Mouse (Mus musculus): ENCODE measurements around the gene Fam45a. TPM values are rescaled to one million over a fixed set of nuclear protein-coding genes. Genes with fewer than 3 reads are reported as not detected.
A peak's percentile ranks its signal among the peaks of the same experiment; 100 is the strongest.
"Not testable (repeated sequence)": the region's sequence is repeated elsewhere in the genome, so short reads cannot be mapped to it uniquely, and the experiment has no call there.

Gene Fam45a
- polyA plus RNA-seq, 1 experiment: 31.2 TPM

DNA sequence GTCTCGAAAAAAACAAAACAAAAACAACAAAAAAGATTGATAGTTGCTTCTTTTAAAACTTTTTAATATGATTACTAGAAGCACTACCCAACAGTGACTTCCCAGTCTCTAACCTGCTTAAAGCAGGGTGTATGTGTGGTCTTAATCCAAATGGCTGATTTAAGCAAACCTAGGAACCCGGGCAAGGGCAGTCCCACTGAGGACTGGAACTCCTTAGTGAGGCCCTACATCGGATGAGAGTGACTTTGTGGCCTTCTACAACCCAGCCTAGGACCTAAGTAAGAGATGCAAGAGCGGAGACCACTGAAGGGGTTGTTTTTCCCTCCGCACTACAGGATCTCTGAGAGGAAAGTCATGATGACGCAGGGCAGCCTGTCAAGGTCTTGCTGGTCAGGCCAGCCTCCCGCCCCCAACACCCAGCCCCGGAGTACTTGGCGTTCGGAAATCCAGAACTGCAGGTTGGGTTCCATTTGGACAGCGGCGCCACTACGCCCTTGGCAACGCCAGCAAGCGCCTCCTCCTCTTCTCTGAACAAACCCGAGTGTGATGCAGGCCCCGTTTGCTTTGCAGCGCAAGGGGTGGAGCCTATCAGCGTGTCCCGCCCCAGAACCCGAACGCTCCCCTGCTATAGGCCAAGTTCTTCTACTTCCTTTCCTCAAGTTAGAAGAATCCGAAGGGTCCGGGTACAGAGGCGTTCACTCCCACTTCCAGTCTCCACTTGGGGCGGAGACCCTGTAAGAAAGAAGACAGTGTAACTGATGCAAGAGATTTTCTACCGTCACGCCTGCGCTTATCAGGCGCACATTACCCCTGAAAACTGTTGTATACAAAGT, 49.7 kb downstream of the Fam45a start, which contains the start of gene Sfxn4:
Gene Sfxn4 (minus strand): TSS at position 612 of the 833 bp plus-strand sequence.
- TF ChIP-seq CTCF (IDR thresholded peaks at IDR 0.05; ENCODE audit: borderline replicate concordance, extremely low read depth, insufficient read depth, insufficient read length) (no peak), POLR2A (IDR thresholded peaks at IDR 0.05; ENCODE audit: borderline replicate concordance, extremely low read depth, insufficient read depth, insufficient read length, poor library complexity, severe bottlenecking) (no peak; the same call in 1 of the 2 replicates)
- peak; percentile 98 for DNase-seq (ENCODE audit: low read depth)

DNA sequence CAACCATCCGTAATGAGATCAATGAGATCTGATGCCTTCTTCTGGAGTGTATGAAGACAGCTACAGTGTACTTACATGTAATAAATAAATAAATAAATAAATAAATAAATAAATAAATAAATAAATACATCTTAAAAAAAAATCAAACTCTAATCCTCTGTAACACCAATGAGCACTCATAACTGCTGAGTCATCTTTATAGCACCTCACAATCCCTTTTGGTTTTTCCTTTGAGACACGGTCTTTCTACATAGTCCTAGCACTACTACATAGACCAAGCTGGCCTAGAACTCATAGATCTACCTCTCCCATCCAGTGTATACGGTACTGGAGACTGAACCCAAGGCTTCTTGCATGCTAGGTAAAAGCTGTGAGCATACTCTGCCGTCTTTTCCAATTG, 54.8 kb downstream of the Fam45a start:
- not testable (repeated sequence) for DNase-seq (ENCODE audit: low read depth)

DNA sequence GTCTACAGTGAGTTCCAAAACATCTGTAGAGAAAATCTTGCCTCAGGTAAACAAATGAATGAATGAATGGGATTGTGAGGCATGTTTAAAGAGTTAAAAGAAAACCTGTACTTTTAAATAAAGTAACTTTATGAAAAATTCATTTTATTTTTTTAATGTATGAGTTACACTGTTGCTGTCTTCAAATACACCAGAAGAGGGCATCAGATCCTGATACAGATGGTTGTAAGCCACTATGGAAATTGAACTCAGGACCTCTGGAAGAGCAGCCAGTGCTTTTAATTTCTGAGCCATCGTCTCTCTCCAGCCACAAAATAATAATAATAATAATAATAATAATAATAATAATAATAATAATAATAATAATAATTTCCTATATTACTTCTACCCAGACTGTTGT, 59.1 kb downstream of the Fam45a start:
- no peak for TF ChIP-seq CTCF (IDR thresholded peaks at IDR 0.05; ENCODE audit: borderline replicate concordance, extremely low read depth, insufficient read depth, insufficient read length)
- no peak for DNase-seq (ENCODE audit: low read depth)

DNA sequence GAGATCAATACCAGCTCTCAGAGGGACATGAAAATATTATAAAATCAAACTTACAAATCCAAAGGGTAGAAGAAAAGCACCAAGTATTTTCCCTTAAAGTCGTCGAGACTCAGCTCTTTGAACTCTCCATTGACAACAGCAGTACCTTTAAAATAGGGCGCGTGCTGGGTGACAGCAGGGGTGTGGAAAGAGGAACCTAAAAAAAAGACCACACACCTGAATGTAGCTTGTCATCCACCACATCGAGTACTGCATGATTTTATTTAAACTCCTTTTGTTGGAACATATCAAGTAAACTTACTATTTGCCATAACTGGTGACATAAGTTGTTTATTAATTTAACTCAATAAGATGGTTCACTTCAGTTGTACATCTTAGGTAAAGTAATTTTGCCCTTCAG, 60.0 kb downstream of the Fam45a start:
- TF ChIP-seq POLR2A (IDR thresholded peaks at IDR 0.05; ENCODE audit: borderline replicate concordance, extremely low read depth, insufficient read depth, insufficient read length, poor library complexity, severe bottlenecking): no peak
- DNase-seq (ENCODE audit: low read depth): no peak

DNA sequence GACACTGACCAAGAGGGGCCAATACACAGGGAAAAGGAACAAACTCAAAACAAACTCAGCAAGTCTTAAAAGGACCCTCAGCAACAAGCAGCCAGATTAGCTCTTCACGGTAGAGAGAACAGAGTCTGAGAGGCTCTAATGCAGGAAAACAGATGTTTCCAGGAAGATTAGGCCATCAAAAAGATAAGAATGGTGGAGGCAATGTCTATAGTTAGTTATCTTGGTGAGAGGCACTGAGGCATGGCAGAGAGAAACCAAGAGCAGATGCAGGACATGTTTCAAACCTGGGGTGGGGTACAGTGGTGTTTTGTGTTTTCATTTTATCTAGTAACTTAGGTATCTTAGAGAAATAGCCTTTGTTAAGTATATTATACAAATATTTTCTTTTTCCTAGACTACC, 60.9 kb downstream of the Fam45a start:
- no peak for TF ChIP-seq CTCF (IDR thresholded peaks at IDR 0.05; ENCODE audit: borderline replicate concordance, extremely low read depth, insufficient read depth, insufficient read length)
- no peak for TF ChIP-seq POLR2A (IDR thresholded peaks at IDR 0.05; ENCODE audit: borderline replicate concordance, extremely low read depth, insufficient read depth, insufficient read length, poor library complexity, severe bottlenecking)
- DNase-seq (ENCODE audit: low read depth): no peak

DNA sequence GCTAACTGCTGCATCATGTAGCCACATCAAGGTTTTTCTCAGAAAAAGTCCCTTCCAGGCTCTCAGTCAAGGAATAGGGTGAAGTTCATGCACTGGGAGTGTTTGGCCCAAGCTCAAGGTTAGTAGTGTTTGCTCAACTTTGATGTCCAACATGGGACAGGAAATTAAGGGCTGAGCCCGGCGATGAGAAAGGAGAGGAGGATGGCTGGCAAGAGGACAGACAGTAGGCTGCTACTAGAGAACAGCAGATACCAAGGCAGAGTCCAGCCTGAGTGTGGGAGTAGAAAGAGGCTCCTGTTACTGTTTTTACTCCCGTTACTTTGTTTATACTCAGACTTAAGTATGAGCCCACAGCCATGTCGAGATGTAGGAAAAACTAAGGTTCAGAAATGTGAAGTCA, 62.1 kb downstream of the Fam45a start:
- no peak for DNase-seq (ENCODE audit: low read depth)
- TF ChIP-seq POLR2A (IDR thresholded peaks at IDR 0.05; ENCODE audit: borderline replicate concordance, extremely low read depth, insufficient read depth, insufficient read length, poor library complexity, severe bottlenecking): no peak
- TF ChIP-seq CTCF (IDR thresholded peaks at IDR 0.05; ENCODE audit: borderline replicate concordance, extremely low read depth, insufficient read depth, insufficient read length): no peak

DNA sequence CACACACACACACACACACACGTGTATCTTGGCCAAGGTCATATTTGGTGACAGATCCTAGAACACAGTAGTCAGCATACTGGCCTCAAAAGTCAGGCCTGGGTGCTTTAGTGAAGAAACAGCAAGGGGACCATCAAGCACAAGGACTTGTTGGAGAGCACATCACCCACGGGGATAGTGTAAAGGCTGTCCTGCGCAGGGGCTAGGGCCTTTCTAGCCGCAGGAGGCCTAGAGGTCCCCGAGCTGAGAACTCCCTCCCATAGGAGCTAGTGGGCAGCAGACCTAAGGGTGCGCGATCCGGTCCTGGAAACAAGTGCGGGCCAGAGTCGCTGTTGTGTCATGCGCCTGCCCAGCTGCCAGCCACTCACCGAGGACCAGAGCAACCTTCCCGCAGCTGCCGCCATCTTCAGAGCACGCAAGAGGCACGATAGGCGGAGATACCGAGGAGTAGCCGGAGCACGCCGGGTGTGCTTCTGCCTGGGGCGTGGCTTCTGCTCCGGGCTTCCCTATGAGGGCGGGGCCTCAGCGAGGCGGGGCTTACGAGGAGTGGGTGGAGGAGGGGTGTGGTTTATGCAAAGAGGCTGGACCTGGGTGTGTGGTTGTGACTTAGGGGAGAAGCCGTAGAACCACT, 62.8 kb downstream of the Fam45a start, which contains the start of gene Prdx3:
Gene Prdx3 (minus strand): TSS at position 493 of the 631 bp plus-strand sequence.
- no peak for TF ChIP-seq CTCF (IDR thresholded peaks at IDR 0.05; ENCODE audit: borderline replicate concordance, extremely low read depth, insufficient read depth, insufficient read length)
- TF ChIP-seq POLR2A (IDR thresholded peaks at IDR 0.05; ENCODE audit: borderline replicate concordance, extremely low read depth, insufficient read depth, insufficient read length, poor library complexity, severe bottlenecking): peak; percentile 30; the same call in 1 of the 2 replicates

DNA sequence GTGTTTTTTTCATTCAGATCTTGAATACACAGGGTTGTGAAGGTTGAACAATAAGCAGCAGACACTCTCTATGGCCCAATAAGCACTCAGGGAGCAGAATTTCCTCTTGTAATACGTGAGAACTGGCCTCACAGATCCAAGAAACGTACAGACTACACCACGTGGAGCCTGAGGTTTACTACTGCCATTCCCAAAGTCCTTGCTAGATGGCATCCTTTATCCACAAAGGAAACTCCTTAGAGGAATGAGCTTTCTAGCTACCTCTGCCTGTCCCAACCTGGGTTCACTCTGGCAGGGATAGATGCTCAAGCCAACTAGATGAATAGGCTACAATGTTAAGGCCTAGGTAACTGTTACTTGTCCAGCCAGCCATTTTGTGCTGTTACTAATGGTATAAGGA, 71.7 kb downstream of the Fam45a start:
- TF ChIP-seq CTCF (IDR thresholded peaks at IDR 0.05; ENCODE audit: borderline replicate concordance, extremely low read depth, insufficient read depth, insufficient read length) (peak; percentile 48; the same call in 1 of the 2 replicates), POLR2A (IDR thresholded peaks at IDR 0.05; ENCODE audit: borderline replicate concordance, extremely low read depth, insufficient read depth, insufficient read length, poor library complexity, severe bottlenecking) (no peak)
- DNase-seq (ENCODE audit: low read depth): peak; percentile 53

More for the DNA sequence above, 62.8 kb downstream of the Fam45a start, which contains the start of gene Prdx3:
- DNase-seq (ENCODE audit: low read depth): peak; percentile 97

Other genes with a start within 250 kb of the Fam45a start
- gene Cacul1, start 230.6 kb upstream of the Fam45a start, polyA plus RNA-seq (2012; rRNA removed): 21.2 and 28.2 TPM in 2 replicates
- 16.1 and 22.9 TPM in 2 replicates for gene Nanos1, start 55.6 kb upstream of the Fam45a start, polyA plus RNA-seq (2012; rRNA removed)
- gene Eif3a, start 20.9 kb upstream of the Fam45a start, polyA plus RNA-seq (2012; rRNA removed): 56.2 and 90.5 TPM in 2 replicates
- 7.6 and 9.3 TPM in 2 replicates for gene Sfxn4, start 49.9 kb downstream of the Fam45a start, polyA plus RNA-seq (2012; rRNA removed)
- 69.2 and 69.8 TPM in 2 replicates for gene Prdx3, start 63.0 kb downstream of the Fam45a start, polyA plus RNA-seq (2012; rRNA removed)
- gene Grk5, start 78.2 kb downstream of the Fam45a start, polyA plus RNA-seq (2012; rRNA removed): 4.2 and 6.8 TPM in 2 replicates